ENCODE assay signal across 9 mouse cellular contexts in genomic region chr1:90590797-90591196, GRCm38 (mm10). TPM values are rescaled to one million over a fixed set of nuclear protein-coding genes. Genes with fewer than 3 reads are reported as not detected.
DNase-seq lines count a peak whose midpoint lies in the region; ATAC-seq and TF ChIP-seq lines count a peak whose summit lies in the region.
"Had no signal": no experiment of that assay in that cellular context is flagged by ENCODE, and none has a peak within 500 bp of the region (broad histone marks: within the 10 kb centered on the region; RNA-seq: fewer than 3 reads in every experiment).

No protein-coding gene starts in this region.

- H3K9me3 ChIP-seq in CH12.LX (replicated peaks; ENCODE audit: low read length) = peaks cover 2% of the 10 kb centered on the region
- H3K9me3 ChIP-seq: stomach, embryonic 15.5 days had no signal

- dilution Hi-C loops in CH12.LX (cut with MboI; ENCODE audit: extremely low pct_ligation_motif_present, extremely low pct_unique_long_range_greater_than_20kb, low sequenced_read_pairs) = no loop called here

- H3K4me1 ChIP-seq in CH12.LX (ENCODE audit: control insufficient read depth in 1 of 2, insufficient read depth in 2 of 2) = peaks cover 0 to 11% of the 10 kb centered on the region in 2 experiments; a peak in 1 of 4 replicates
- H3K4me1 ChIP-seq: stomach, embryonic 15.5 days had no signal

- no peak overlapping the region for H3K9ac ChIP-seq in CH12.LX (ENCODE audit: insufficient read depth, low read depth)
- H3K9ac ChIP-seq: stomach, embryonic 15.5 days had no signal

- H3K4me2 ChIP-seq in CH12.LX (ENCODE audit: insufficient read depth, low read depth, poor library complexity, severe bottlenecking) = no peak overlapping the region
- H3K4me2 ChIP-seq: stomach, embryonic 15.5 days had no signal

- no peak overlapping the region for H3K4me3 ChIP-seq in CH12.LX (replicated peaks in 1 of 3; ENCODE audit: low read depth in 2 of 3, low read length in 2 of 3, poor library complexity in 1 of 3)
- H3K4me3 ChIP-seq: stomach, embryonic 15.5 days had no signal

- no peak for TF ChIP-seq POLR2A in CH12.LX (IDR thresholded peaks at IDR 0.05; ENCODE audit: low read depth, low read length)

- H3K79me2 ChIP-seq in CH12.LX (replicated peaks; ENCODE audit: control insufficient read depth, extremely low read depth, insufficient read depth, poor library complexity, severe bottlenecking) = no peaks in the 10 kb centered on the region

- no peak for TF ChIP-seq EP300 in CH12.LX (IDR thresholded peaks at IDR 0.05; ENCODE audit: low read length)

- H3K36me3 ChIP-seq in CH12.LX (replicated peaks in 1 of 2; ENCODE audit: control insufficient read depth in 1 of 2, insufficient read depth in 1 of 2, low read length in 1 of 2) = no peaks in the 10 kb centered on the region
- H3K36me3 ChIP-seq: stomach, embryonic 15.5 days had no signal

- H3K27me3 ChIP-seq in CH12.LX (replicated peaks) = peaks cover 18% of the 10 kb centered on the region
- H3K27me3 ChIP-seq: stomach, embryonic 15.5 days had no signal

- H3K27ac ChIP-seq in CH12.LX (ENCODE audit: insufficient read depth, low read depth) = no peak overlapping the region
- H3K27ac ChIP-seq: stomach, embryonic 15.5 days had no signal

- peak; percentile 38 for TF ChIP-seq RAD21 in CH12.LX (IDR thresholded peaks at IDR 0.05; ENCODE audit: low read depth, low read length)

- peak; percentile 57; the same call in 1 of the 2 replicates for ATAC-seq in common myeloid progenitor, adult 5-6 weeks (replicated peaks; ENCODE audit: low read depth, poor library complexity, severe bottlenecking)

- in situ Hi-C loops in CH12.LX (cut with MboI; ENCODE audit: low pct_ligation_motif_present, low pct_unique_long_range_greater_than_20kb, low sequenced_read_pairs) = loop anchor here (5.0 to 25.0 kb wide), 4 partner anchors 228 to 528 kb away; partner anchors contain the start of gene Ackr3

- peak; percentile 57 for DNase-seq in gastrocnemius, adult 18-20 months (ENCODE audit: low spot score)
- DNase-seq in gastrocnemius, postnatal 25 days = no peak
- peak; percentile 61 for DNase-seq in CH12.LX (ENCODE audit: extremely low read depth)
- DNase-seq in heart, adult 18-20 months = peak; percentile 55 to 78
- peak; percentile 48 to 62 for DNase-seq in layer of hippocampus, postnatal 14 days (ENCODE audit: low spot score in 2 of 2)
- peak; percentile 58 for DNase-seq in lung, postnatal 25 days (ENCODE audit: low spot score)
- DNase-seq in thymus, postnatal 14 days = peak; percentile 35

- peak in 1 of 2 experiments; percentile 69; a peak in 3 of 4 replicates for TF ChIP-seq CTCF in CH12.LX (conservative IDR thresholded peaks at IDR 0.05 in 1 of 2, IDR thresholded peaks at IDR 0.05 in 1 of 2; ENCODE audit: low read depth in 2 of 2, low read length in 2 of 2)

TF ChIP-seq in CH12.LX, 34 proteins besides CTCF, POLR2A, EP300 and RAD21:
- peak; percentile 58 for TF ChIP-seq SMC3 (IDR thresholded peaks at IDR 0.05; ENCODE audit: low read depth, low read length)
- TF ChIP-seq ZKSCAN1 (IDR thresholded peaks at IDR 0.05; ENCODE audit: borderline replicate concordance, low read depth, low read length) = no peak
- TF ChIP-seq MAZ (IDR thresholded peaks at IDR 0.05; ENCODE audit: low read depth, low read length) = 0 out of 2 replicates have a peak, but pooled peaks have one; percentile 33

RNA-seq across cellular contexts. Expression of gene Cops8, which starts 12.0 kb away (rescaled TPM):
- 10 to 100 TPM; 91.2 to 93.5 TPM for total RNA-seq in gastrocnemius, adult 18-20 months (2021)
- 10 to 100 TPM; 71.8 to 75.5 TPM for total RNA-seq in gastrocnemius, postnatal 25 days (2021)
- total RNA-seq in CH12.LX (2012; rRNA removed) (58.6 and 76.6 TPM in 2 replicates), CH12.LX (2014; rRNA removed) (104 and 113 TPM in 2 replicates)
- 86.2 and 98.2 TPM in 2 replicates for polyA plus RNA-seq in CH12.LX (2012; ENCODE audit: insufficient read length, low read depth)
- total RNA-seq in common myeloid progenitor, adult 5-6 weeks (2017) = 61.3 and 77.8 TPM in 2 replicates
- 10 to 100 TPM; 92.6 to 98.4 TPM for total RNA-seq in heart, adult 18-20 months (2021)
- total RNA-seq in layer of hippocampus, postnatal 14 days (2021) = 100 to 1,000 TPM; 110 to 112 TPM
